Mouse (Mus musculus) cortical plate, adult 2 months (tissue): Measurements from ENCODE around the gene Nol4l. TPM values are rescaled to one million over a fixed set of nuclear protein-coding genes. Genes with fewer than 3 reads are reported as not detected.

ENCODE experiments used
- H3K27ac ChIP-seq: fragments of 200-500 bp; 2 replicates; pipeline ENCODE4 v1.5.1; 2012; ENCODE audit warnings: low read length, control low read depth, inconsistent platforms; ENCODE audit not compliant: insufficient read depth
- H3K4me1 ChIP-seq: fragments of 200-500 bp; 2 replicates; pipeline ENCODE4 v1.6.1; 2011; ENCODE audit warnings: low read length; ENCODE audit not compliant: control insufficient read depth, insufficient read depth
- H3K4me3 ChIP-seq: fragments of 200-500 bp; 2 replicates; pipeline ENCODE4 v1.5.1; 2011; ENCODE audit warnings: mild to moderate bottlenecking, low read length, control low read depth; ENCODE audit not compliant: insufficient read depth
- CTCF ChIP-seq: fragments of 200-500 bp; IDR thresholded peaks from 2 replicates; pipeline ENCODE4 v1.5.1; 2011; ENCODE audit warnings: mild to moderate bottlenecking, control low read depth, low read length; ENCODE audit not compliant: insufficient read depth; ENCODE audit errors: extremely low read depth
- POLR2A ChIP-seq: fragments of 200-500 bp; IDR thresholded peaks from 2 replicates; pipeline ENCODE4 v1.6.1; 2011; ENCODE audit warnings: mild to moderate bottlenecking, low read length, control low read depth; ENCODE audit not compliant: insufficient read depth; ENCODE audit errors: extremely low read depth
- polyA plus RNA-seq: library from polyadenylated mRNA; depleted of rRNA; stranded (reverse); fragments of >200 nt; gene quantifications from 2 replicates; pipeline ENCODE4 v1.2.3, GENCODE M21; 2012

The Nol4l gene
- polyA plus RNA-seq, 1 experiment = 33.9 TPM

DNA sequence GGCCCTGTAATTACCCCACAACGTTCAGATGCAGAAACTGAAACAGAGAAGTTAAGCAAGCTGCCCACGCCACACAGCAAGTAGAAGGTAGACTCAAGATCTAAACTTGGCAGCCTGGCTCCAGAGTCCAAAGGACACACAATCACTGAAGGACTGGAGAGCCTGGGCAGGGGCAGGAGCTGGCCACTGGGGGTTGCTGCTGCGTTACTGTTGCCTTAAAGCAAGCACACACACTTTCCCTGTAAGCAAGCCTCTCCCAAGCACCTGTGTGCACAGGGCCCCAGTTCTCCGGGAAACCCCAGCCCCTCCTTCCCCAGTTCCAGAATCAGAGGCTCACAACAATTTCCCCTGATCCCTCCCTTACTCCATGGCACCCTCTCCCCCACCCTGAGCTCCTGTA lies 12.8 kb downstream of the Nol4l start:
- peaks cover 9% of the 10 kb centered on the region for H3K4me1 ChIP-seq
- H3K4me3 ChIP-seq = no peak overlapping the region
- 0 out of 2 replicates have a peak, but pooled peaks have one; percentile 15 for TF ChIP-seq CTCF
- no peak for TF ChIP-seq POLR2A
- no peak overlapping the region for H3K27ac ChIP-seq

DNA sequence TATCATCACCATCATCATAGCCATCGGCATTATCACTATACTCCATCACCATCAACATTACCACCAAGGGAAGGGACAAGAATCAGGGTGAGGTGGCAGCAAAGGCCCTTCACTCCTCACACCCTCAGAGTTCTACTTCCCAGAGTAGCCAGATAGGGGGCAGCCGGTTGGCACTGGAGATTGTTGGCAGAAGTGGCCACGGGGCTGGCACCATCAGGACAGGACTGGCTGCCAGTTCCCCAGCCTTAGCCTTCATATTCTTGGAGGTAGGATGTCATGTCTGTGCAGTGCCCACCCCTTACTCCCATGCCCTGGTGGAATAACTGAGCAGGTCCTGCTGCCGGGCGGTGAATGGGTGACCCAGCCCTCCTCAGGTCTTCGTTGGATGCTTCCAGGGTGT lies 14.2 kb downstream of the Nol4l start:
- peaks cover 11% of the 10 kb centered on the region for H3K4me1 ChIP-seq
- no peak for TF ChIP-seq POLR2A
- TF ChIP-seq CTCF = no peak
- H3K4me3 ChIP-seq = no peak overlapping the region
- no peak overlapping the region for H3K27ac ChIP-seq

DNA sequence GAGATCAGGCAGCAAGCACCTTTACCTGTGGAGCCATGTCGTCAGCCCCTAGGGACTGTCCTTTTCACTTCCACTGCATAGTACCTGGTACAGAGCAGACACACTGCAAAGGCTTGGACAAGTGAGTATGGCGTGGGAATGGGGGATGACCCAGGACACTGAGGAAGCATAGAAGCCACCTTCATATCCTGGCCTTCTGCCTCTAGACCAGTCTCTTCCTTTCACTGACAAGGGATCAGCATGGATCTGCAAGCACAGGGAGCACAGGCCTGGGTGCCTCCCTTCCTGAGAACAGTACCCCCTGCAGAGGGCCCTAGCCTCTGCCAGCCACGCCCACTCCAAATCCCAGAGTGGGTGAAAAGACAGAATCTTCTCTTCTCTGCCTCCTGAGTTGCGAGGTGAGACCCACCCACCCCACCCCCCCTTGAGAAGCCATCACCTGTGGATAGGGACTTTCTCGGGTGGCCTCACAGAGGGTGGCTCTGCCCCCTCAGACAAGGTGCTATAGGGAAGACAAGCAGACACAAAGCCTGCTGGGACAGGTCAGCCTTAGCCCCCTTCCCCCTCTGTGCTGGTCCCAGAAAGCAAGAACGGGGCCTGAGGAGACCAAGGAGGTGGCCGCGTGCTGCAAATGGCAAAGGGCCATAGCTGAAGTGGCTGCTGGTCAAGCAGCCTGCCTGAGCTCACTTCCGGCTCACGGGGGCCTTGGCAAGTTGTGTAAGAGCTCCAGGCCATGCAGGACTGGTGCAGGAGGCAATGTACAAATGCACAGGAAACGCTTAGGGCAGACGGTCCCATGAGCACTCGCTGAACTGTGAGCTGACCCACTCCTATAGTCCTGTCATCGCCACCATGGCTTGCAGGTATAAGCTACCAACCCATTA lies 15.0 kb downstream of the Nol4l start:
- no peak overlapping the region for H3K27ac ChIP-seq
- no peak for TF ChIP-seq POLR2A
- TF ChIP-seq CTCF = no peak
- peaks cover 15% of the 10 kb centered on the region for H3K4me1 ChIP-seq
- H3K4me3 ChIP-seq = no peak overlapping the region

DNA sequence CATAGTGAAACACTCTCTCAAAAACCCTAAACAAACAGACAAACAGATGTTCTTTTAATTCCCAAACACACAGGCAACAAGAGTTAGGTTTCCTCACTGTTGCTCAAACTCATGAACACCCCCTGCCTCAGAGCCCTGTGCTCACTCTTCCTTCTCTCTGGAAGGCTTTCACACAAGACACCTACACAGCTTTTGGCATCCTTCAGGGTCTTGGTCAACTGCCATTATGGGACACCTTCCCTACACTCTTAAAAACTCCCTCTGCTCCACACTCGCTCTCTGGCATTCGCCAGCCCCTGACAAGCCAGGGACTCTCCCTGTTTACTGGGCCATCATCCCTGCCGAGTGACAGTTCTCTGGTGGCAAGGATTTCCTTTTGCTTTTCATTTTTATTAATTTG lies 15.8 kb downstream of the Nol4l start:
- TF ChIP-seq CTCF (no peak), POLR2A (no peak)
- Histone ChIP-seq H3K27ac (no peak overlapping the region), H3K4me3 (no peak overlapping the region), H3K4me1 (peaks cover 18% of the 10 kb centered on the region)

DNA sequence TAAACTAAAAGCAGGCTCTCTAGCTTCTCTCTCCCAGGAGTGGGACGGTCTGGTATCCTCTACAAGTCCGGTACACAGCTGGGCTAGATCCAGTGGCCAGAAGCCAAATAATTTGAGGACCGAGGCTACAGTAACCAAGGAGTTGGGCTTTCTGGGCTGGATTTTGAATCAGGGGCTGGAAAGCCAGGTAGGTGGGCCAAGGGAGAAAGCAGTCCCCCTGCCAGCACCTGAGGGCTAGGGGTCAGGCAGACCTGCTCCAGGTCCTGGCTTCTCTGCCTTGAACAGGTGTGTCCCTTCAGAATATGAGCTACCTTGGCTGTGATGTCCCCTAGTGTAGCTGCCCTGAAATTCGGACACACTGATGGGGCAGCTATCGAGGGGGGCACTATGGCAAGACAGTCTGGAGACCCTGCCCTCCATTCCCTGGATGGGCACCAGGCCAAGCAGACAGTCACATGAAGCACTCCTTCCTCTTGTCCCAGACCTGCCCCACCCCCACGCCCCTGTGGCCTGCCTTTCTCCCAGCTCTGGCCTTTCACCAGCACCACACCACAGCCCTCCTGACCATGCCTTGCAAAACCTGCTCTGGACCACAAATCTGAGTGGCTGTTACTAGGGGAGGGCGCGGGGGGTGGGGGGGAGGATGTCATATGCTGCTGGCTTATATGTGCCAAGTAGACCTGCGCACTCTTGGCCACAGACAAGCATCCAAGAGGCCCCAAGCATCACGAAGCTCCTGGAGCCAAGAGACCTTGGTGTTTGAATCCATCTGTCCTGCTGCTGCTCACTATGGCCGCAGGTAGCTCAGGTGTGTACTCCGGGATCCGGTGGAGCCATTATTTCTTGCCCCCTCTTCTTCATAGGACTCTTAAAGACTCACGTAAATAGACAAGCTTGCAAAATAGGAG lies 17.1 kb downstream of the Nol4l start:
- Histone ChIP-seq H3K4me3 (no peak overlapping the region), H3K27ac (no peak overlapping the region), H3K4me1 (peaks cover 21% of the 10 kb centered on the region)
- TF ChIP-seq POLR2A = no peak
- TF ChIP-seq CTCF = no peak

DNA sequence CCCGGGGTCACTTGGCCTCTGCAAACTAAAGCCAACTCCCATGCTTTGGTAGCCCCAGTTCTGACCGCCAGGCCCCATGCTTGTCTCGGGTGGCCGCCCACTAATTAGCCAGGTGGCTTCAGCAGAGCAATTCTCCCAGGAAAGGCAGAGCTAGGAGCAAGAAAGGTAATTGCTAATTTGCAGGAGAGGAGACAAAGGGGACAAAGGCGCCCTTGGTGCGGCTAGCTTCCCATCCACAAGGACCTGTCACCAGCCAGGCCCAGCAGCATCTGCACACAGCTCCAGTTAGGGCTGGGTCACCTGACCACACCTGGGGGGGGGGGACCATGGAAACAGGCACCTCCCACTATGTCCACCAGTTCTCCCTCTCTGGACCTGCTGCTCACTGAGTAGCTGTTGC lies 18.2 kb downstream of the Nol4l start:
- TF ChIP-seq POLR2A (no peak), CTCF (no peak)
- Histone ChIP-seq H3K4me1 (peaks cover 21% of the 10 kb centered on the region), H3K27ac (no peak overlapping the region), H3K4me3 (no peak overlapping the region)

DNA sequence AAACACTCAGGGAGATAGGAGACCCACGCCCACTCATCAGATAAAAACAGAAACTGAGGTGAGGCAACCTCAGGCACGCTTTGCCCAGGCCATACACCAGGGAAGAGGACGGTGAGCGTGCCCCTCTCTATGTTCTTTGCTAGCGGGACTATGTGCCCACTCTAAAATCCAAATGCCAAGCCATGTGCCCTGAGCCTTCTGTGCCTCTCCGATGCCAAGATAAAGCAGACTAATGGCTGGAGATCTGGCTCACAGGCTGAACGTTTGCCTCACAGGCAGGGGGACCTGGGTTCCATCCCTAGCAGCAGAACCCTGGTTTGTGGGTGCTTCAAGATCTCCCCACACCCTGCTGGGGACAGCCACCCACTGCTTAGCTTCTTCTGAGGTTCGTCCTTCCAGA lies 19.6 kb downstream of the Nol4l start:
- no peak for TF ChIP-seq CTCF
- Histone ChIP-seq H3K4me3 (no peak overlapping the region), H3K4me1 (peaks cover 19% of the 10 kb centered on the region), H3K27ac (no peak overlapping the region)

DNA sequence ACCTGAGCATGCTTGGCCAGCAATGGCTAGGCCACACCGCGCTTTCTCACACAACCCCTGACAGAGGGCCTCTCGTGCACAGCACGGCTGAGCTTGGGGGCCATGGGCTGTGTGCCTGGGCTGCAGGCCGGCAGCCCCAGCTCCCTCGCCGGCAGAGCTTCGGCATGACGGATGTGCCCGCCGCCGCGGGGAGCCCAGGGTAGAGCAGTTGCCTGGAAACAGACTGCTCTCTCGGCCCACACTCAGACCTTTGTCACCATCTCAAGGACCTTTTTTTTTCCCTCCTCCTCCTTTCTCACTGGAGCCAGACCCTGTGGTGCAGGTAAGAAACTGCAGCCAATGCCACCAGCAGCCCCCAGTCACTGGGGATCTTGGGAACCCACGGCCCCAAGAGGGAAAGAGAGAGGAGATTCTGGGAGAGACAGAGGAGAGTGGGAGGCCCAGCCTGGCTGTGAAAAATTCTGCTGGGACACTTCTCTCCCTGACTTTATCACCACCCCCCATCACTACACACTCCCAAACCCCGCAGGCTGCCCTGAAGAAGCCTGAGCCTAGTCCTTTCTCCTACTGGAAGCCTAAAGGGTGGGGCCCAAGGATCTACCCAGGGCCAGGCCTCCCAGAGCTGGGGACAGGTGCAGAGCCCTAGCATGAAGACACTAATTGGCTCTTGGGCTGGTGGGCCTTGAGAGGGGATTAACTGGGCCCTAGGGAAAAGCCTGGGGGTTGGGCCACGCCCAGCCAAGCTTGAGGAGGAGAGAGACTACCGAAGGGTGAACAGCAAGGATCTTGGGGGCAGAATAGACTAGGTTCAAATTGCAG lies 20.4 kb downstream of the Nol4l start:
- Histone ChIP-seq H3K4me1 (peaks cover 18% of the 10 kb centered on the region), H3K4me3 (no peak overlapping the region), H3K27ac (peak overlapping the region; percentile 63)
- TF ChIP-seq POLR2A = no peak
- TF ChIP-seq CTCF = no peak

DNA sequence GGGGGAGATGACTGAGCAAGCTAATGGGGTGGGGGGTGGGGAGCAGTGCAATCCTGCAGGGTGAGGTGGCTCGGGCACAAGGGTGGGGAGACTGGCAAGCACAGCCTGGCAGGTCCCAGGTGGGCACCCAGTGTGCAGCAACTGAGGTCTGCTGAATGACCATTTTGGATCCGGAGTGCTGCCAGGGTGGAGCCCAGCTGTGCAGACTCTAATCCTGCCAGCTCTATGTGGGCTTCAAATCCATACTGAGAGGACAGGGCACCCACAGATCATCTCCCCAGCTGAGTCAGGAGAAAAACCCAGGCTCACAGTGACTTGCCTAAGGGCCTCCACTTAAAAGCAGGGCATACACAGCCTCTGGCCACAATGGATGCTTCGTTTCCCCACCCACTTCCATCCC lies 21.4 kb downstream of the Nol4l start:
- Histone ChIP-seq H3K4me3 (no peak overlapping the region), H3K27ac (no peak overlapping the region), H3K4me1 (peaks cover 17% of the 10 kb centered on the region)
- TF ChIP-seq POLR2A (no peak), CTCF (no peak)
